Mouse (Mus musculus) small intestine, adult 2 months (tissue): Measurements from ENCODE around the gene Rhbdd1.

Source experiments
- CTCF ChIP-seq: fragments of 200-500 bp; IDR thresholded peaks from 2 replicates; pipeline ENCODE4 v1.5.1; 2012; ENCODE audit warnings: low read depth, mild to moderate bottlenecking, control low read depth, inconsistent platforms, low read length, moderate library complexity, mixed read lengths; ENCODE audit not compliant: insufficient replicate concordance, insufficient read length; ENCODE audit errors: extremely low read depth
- POLR2A ChIP-seq: fragments of 200-500 bp; IDR thresholded peaks from 2 replicates; pipeline ENCODE4 v1.6.1; 2012; ENCODE audit warnings: low read depth, mild to moderate bottlenecking, control low read depth, inconsistent platforms, low read length, moderate library complexity

DNA sequence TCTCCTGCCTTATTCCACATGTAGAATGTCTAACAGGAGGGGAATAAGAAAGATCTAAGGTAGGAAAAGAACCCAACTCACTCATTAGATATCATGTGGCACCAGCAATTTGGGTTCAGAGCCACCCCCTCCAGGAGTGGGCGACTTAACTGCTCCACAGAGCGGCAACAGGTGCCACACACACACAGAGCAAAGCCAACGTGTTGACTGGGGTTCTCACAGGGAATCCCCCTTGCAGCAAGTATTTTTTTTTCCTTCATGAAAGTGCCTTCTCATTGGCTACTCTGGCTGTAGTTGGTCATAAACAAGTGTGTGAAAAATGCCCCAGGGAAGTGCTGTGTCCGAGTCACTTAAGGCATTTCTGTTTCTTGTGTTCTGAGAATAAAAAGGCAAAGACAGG is 127.3 kb downstream of the Rhbdd1 start:
- TF ChIP-seq POLR2A (no peak), CTCF (no peak)
